Mouse (Mus musculus) heart, adult 2 months (tissue): ENCODE measurements around the gene Adgrf1. TPM values are rescaled to one million over a fixed set of nuclear protein-coding genes. Genes with fewer than 3 reads are reported as not detected.

Experiments
- DNase-seq, 2 experiments: peaks; one replicate each; pipeline ENCODE4 v3.0.0; 2021
- H3K27ac ChIP-seq: fragments of 200-600 bp; 2 replicates; pipeline ENCODE4 v1.8.1; 2022
- H3K27me3 ChIP-seq: fragments of 200-500 bp; 2 replicates; pipeline ENCODE4 v1.6.1; 2012; ENCODE audit warnings: mild to moderate bottlenecking, low read length, inconsistent platforms, mixed read lengths; ENCODE audit not compliant: control insufficient read depth, insufficient read depth
- H3K36me3 ChIP-seq: fragments of 200-500 bp; 2 replicates; pipeline ENCODE4 v1.6.1; 2012; ENCODE audit warnings: low read length, inconsistent platforms; ENCODE audit not compliant: control insufficient read depth, insufficient read depth
- H3K4me1 ChIP-seq: fragments of 200-500 bp; 2 replicates; pipeline ENCODE4 v1.6.1; 2011; ENCODE audit warnings: low read length; ENCODE audit not compliant: control insufficient read depth, insufficient read depth
- H3K4me3 ChIP-seq: fragments of 200-600 bp; 2 replicates; pipeline ENCODE4 v1.8.1; 2022
- H3K79me2 ChIP-seq: fragments of 200-500 bp; replicated peaks from 2 replicates; pipeline ENCODE4 v1.6.1; 2012; ENCODE audit warnings: mild to moderate bottlenecking, inconsistent platforms, low read length, moderate library complexity, mixed read lengths; ENCODE audit not compliant: control insufficient read depth, insufficient read depth
- H3K9ac ChIP-seq: fragments of 200-500 bp; 2 replicates; pipeline ENCODE4 v1.6.1; 2012; ENCODE audit warnings: low read depth, mild to moderate bottlenecking, control low read depth, inconsistent platforms, low read length, mixed read lengths
- CTCF ChIP-seq: fragments of 200-600 bp; IDR thresholded peaks from 2 replicates; pipeline ENCODE4 v1.8.1; 2022; ENCODE audit warnings: antibody characterized with exemption, mild to moderate bottlenecking, moderate library complexity
- EP300 ChIP-seq: fragments of 200-500 bp; IDR thresholded peaks from 2 replicates; pipeline ENCODE4 v1.6.1; 2011; ENCODE audit warnings: low read depth, low read length, control low read depth; ENCODE audit not compliant: insufficient read depth
- POLR2A ChIP-seq: fragments of 200-500 bp; IDR thresholded peaks from 2 replicates; pipeline ENCODE4 v1.6.1; 2011; ENCODE audit warnings: mild to moderate bottlenecking, low read depth, low read length, control low read depth; ENCODE audit not compliant: insufficient read depth
- WGBS: fragments of 180-500 bp; shearing (Covaris S2); methylation state at CpG from one replicate; pipeline ENCODE4 v1.1.7; 2018; 5-methylcytosine and 5-hydroxymethylcytosine counted together
- intact Hi-C: fragments of 180-260 bp; cut with DNase I; formaldehyde crosslinking; loops from one replicate; pipeline ENCODE4 v1.15.1; 2025
- polyA plus RNA-seq: library from polyadenylated mRNA; depleted of rRNA; stranded (reverse); fragments of >200 nt; gene quantifications from 2 replicates; pipeline ENCODE4 v1.2.3, GENCODE M21; 2012
- total RNA-seq, 2 experiments: library from RNA; stranded (reverse); gene quantifications; 2 replicates each; pipeline ENCODE4 v1.2.3; 2021

The Adgrf1 gene
- total and polyA plus RNA-seq, 3 experiments: 0.02 TPM; not detected in 2

DNA sequence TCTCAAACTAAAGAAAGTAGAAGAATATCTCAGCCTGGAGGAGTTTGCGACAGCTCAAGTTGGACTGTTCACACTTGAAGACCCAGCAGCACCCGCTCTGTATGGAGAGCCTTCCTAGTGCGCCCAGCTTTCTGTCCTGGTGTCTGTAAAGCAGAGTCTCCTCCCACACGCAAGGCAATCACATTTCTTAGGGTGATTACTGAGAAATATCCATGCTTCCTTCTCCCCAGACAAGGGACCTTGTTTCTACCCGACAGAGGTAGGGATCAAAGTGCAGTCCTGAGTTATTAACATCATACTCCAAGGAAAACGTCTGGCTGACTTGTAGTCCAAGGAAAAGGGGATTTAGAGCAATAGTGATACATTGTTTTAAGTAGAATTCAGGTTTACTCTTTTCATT lies 6.1 kb downstream of the Adgrf1 start:
- no peak for DNase-seq
- no peak overlapping the region for H3K27ac ChIP-seq
- no peak overlapping the region for H3K9ac ChIP-seq
- no peak for TF ChIP-seq EP300
- no peak for TF ChIP-seq CTCF
- TF ChIP-seq POLR2A: no peak
- no peaks in the 10 kb centered on the region for H3K36me3 ChIP-seq
- no peak overlapping the region for H3K4me3 ChIP-seq
- intact Hi-C loops: no loop called here
- no peaks in the 10 kb centered on the region for H3K79me2 ChIP-seq
- H3K4me1 ChIP-seq: peaks cover 3% of the 10 kb centered on the region; the same call in 1 of the 2 replicates
- H3K27me3 ChIP-seq: no peaks in the 10 kb centered on the region
- WGBS: 84% methylated on average over 6 of the region's 6 CpGs

GRCm38 (mm10) chr17:43277223-43277622 lies 7.1 kb downstream of the Adgrf1 start:
- 42% methylated on average over 4 of the region's 4 CpGs for WGBS
- Histone ChIP-seq H3K4me1 (peaks cover 3% of the 10 kb centered on the region; the same call in 1 of the 2 replicates), H3K36me3 (no peaks in the 10 kb centered on the region), H3K9ac (no peak overlapping the region), H3K27ac (no peak overlapping the region), H3K4me3 (no peak overlapping the region), H3K79me2 (no peaks in the 10 kb centered on the region), H3K27me3 (no peaks in the 10 kb centered on the region)
- no peak for TF ChIP-seq POLR2A
- TF ChIP-seq CTCF: no peak
- no peak for TF ChIP-seq EP300
- intact Hi-C loops: no loop called here
- no peak for DNase-seq

- peak in 1 of 2 experiments; percentile 8 for DNase-seq
- no peaks in the 10 kb centered on the region for H3K27me3 ChIP-seq
- no peak overlapping the region for H3K4me3 ChIP-seq
- no peak overlapping the region for H3K27ac ChIP-seq
- no peak for TF ChIP-seq CTCF
- 0 out of 2 replicates have a peak, but pooled peaks have one; percentile 28 for TF ChIP-seq EP300
- TF ChIP-seq POLR2A: no peak
- 38% methylated on average over 7 of the region's 7 CpGs for WGBS
- peaks cover 3% of the 10 kb centered on the region; the same call in 1 of the 2 replicates for H3K4me1 ChIP-seq
- intact Hi-C loops: no loop called here
- no peaks in the 10 kb centered on the region for H3K36me3 ChIP-seq
- no peaks in the 10 kb centered on the region for H3K79me2 ChIP-seq
- no peak overlapping the region for H3K9ac ChIP-seq
These were observed 9.5 kb downstream of the Adgrf1 start for GRCm38 (mm10) chr17:43279671-43280070.

DNA sequence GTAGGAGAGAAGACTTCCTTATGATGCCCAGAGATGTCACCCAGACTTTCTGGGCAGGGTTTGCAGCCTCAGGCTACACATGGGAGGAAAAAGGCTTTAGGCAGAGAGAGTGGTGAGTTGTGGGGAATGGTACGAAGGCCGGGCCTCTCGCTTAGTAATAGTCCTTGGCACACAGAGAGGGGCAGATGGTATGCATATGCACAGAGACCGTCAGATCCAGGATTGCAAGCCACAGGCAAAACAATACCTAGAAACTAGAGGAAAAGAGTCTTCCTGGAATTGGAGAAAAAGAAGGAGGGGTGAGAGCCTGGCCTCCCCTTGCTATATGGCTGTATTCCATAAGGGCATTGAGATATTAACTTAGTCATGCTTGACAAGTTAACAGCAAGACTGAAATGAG lies 12.2 kb downstream of the Adgrf1 start:
- Histone ChIP-seq H3K4me3 (no peak overlapping the region), H3K9ac (no peak overlapping the region), H3K36me3 (no peaks in the 10 kb centered on the region), H3K4me1 (peaks cover 3% of the 10 kb centered on the region; the same call in 1 of the 2 replicates), H3K79me2 (no peaks in the 10 kb centered on the region), H3K27ac (no peak overlapping the region), H3K27me3 (no peaks in the 10 kb centered on the region)
- no peak for DNase-seq
- 77% methylated on average over 4 of the region's 4 CpGs for WGBS
- intact Hi-C loops: no loop called here
- TF ChIP-seq EP300 (no peak), POLR2A (no peak), CTCF (no peak)

DNA sequence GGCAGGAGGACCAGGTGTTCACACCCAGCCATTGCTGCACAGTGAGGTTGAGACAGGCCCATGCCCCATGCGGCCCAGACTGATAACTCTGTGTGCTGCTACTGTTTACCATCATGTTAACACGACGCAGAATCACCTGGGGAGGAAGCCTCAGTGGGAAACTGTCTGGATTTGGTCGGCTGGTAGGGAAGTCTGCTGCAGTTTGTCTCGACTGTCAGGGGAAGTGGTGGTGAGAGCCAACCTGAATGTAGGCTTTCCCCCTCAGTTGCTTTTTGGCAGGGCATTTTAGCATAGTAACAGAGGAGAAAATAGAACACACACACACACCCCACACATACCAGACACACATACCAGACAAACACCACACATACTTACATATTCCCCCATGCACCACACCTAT lies 12.7 kb downstream of the Adgrf1 start:
- no peak for TF ChIP-seq CTCF
- TF ChIP-seq POLR2A: no peak
- no peak for TF ChIP-seq EP300
- Histone ChIP-seq H3K79me2 (no peaks in the 10 kb centered on the region), H3K4me3 (no peak overlapping the region), H3K36me3 (no peaks in the 10 kb centered on the region), H3K27me3 (no peaks in the 10 kb centered on the region), H3K4me1 (peaks cover 3% of the 10 kb centered on the region; the same call in 1 of the 2 replicates), H3K27ac (no peak overlapping the region), H3K9ac (no peak overlapping the region)
- DNase-seq: no peak
- intact Hi-C loops: no loop called here
- 51% methylated on average over 5 of the region's 5 CpGs for WGBS

GRCm38 (mm10) chr17:43299515-43299914 lies 29.4 kb downstream of the Adgrf1 start:
- WGBS: 79% methylated on average over 7 of the region's 7 CpGs
- no peak overlapping the region for H3K4me3 ChIP-seq
- no peaks in the 10 kb centered on the region for H3K4me1 ChIP-seq
- no peak overlapping the region for H3K27ac ChIP-seq
- H3K79me2 ChIP-seq: no peaks in the 10 kb centered on the region
- H3K36me3 ChIP-seq: no peaks in the 10 kb centered on the region
- no peak for TF ChIP-seq POLR2A
- no peak for TF ChIP-seq EP300
- no peak for TF ChIP-seq CTCF
- intact Hi-C loops: no loop called here
- no peak for DNase-seq
- H3K9ac ChIP-seq: no peak overlapping the region
- H3K27me3 ChIP-seq: no peaks in the 10 kb centered on the region
